Mouse (Mus musculus) lung, adult 18-20 months (tissue): ENCODE results near the gene Trp53i11.

ENCODE experiments used
- DNase-seq, 2 experiments: peaks; one replicate each; pipeline ENCODE4 v3.0.0; 2022; ENCODE audit warnings: mixed read lengths in 2 of 2

Gene Trp53i11

DNA sequence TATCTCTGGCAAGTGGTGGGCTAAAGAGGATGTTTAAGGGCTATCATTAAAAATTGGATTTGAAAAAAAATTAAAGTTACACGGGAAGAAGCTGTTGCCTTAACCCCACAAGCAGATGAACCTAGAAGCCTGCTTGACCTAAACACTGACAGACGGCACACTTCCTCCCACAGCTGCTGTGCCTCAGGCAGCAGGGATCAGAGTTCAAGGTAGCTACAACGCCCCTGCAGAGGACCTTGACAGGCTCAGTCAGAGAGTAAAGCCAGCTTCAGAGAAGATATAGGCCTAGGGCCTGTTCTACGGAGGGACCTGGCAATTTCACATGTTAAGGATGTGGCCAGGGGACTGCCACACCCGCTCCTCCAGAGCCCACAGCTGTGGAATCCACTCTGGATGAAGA lies 14.9 kb upstream of the Trp53i11 start:
- no peak for DNase-seq

DNA sequence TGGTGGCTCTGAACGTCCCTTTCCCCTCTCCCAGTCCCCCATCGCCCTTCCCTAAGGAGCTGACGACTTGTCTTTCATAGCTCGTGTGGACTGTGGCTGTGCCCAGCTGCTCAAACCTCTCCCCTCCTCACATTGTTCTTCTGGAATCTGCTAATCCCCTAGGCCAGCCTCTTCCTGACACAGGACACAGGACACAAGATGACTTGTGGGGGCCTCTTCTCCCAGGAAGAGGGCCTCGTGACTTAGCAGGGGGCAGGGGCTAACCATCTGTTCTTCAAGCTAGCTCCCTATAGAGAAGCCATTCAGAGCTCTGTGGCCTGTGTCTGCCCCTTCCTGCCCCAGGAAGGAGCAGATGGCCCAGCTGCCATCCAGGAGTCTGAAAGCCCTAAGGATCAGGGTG lies 13.2 kb upstream of the Trp53i11 start:
- DNase-seq = no peak

DNA sequence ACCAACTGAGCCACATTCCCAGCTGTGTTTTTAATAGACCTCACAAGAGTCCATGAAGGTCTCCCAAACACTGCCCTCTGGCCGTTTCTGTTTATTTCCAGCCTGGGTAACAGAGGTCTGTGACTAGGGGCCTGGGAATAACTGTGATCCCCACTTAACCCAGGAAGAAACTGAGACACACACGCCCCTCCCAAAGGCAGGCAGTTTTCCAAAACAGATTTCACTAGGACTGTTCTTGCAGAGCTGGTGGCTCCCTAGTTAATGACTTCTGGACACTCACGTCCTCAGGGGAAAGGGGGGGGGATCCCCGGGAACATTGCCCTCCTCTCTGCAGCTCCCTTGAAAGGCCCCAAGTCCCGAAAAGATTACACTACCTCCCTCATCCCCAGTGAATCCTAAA lies 12.1 kb upstream of the Trp53i11 start:
- DNase-seq = no peak

DNA sequence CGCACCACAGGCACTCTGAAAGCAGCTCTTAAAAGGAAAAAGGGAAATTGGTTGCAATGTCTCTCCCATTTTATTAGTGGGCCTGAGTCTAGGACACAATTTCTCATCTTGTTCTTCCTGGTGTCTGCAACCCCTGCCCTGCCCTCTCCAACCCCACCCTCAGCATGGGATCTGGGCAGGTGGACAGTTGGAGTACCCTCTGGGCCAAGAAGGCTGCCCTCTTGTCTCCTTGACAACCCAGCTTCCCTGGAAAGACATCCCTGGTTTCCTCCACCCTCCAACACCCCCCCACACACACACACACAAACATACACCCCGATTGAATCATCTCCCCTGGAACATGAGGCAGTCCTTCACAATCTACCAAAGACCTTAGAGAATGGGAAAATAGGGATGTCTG lies 11.6 kb upstream of the Trp53i11 start:
- DNase-seq = no peak

DNA sequence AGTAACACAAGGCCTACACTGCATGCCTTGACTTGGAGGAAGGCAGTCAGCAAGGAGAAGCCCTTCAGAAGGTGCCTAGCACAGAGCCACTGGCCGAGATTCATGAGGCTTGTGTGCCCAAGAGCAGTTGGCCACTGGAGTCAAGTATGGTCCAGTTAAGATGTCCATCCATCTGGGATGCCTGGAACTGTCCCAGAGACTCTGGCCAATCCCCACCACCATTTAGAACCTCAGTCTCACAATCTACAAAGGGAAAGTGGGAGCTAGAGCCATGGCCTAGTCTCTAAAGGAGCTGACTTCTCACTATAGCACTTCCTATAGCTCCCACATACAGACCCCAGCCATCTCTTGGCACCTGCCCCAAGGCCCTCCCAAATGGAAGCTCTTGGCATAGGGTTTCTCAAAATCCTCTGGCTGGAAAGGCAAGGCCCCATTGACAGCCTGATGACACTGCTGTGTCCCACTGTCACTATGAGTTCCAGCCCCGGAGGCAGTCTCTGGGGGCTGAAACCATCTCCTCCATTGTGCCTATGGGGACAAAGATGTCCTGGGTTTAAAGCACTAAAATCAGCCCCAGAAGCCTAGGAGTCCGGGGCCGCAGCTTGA lies 11.1 kb upstream of the Trp53i11 start:
- DNase-seq = no peak

DNA sequence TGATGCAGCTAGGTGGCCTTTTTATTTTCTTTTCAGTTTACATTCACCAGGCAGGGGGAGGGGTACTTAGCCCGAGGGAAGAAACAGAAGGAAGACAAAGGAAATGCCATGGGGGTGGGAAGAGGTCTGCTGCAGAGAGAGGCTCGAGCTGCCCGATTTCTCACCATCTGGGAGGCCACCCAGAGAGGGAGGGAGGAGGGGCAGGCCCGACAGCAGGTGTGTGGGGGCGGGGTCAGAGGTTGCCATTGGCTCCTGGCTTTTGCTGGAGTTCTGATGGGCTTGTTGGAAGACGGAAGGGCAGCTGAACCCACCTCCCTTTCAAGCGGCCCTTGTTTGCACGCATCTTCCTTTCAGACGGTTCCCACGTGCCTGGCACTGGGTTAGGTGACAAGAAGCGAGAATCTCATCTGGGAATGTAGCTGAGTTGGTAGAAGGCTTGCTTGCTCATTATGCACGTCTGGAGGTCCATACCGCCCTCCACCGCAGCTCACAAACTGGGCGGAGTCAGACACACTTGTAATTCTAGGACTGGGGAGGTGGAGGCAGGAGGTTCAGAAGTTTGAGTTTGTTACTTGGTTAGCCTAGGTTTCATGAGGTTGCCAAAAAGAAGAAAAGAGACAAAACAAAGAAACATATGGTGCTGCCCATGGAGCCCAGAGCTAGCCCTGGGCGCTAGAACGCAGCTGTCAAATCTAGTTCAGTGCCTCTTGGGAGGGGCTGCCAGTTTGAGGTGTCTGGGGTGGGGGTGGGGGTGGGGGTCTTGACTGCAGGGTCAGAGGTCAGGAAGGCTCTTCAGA lies 10.3 kb upstream of the Trp53i11 start:
- peak; percentile 48 to 49 for DNase-seq

DNA sequence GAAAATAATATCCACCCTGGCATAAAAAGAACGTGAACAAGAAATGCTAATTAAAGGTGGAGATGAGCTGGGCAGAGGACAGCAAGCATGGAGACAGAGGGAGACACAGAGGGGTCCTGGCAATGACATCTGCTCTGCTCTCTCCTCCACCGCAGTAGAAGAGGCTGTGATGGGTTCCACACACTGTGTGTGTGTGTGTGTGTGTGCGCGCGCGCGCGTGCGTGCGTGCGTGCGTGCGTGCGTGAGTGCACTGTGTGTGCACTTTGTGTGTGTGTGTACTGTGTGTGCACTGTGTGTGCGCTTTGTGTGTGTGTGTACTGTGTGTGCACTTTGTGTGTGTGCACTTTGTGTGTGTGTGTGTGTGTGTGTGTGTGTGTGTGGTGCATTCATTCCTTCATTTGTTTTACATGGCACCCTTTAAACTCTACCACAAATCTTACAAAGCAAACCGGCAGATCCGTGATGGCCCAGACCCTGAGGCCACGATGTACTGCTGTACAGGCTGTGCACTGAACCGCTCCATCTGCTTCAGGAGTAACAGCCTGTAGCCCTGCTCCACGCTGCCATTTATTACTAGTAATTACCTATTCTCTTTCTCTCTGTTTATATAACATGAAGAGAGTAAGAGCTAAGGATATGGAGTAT lies 9.6 kb upstream of the Trp53i11 start:
- DNase-seq = no peak

DNA sequence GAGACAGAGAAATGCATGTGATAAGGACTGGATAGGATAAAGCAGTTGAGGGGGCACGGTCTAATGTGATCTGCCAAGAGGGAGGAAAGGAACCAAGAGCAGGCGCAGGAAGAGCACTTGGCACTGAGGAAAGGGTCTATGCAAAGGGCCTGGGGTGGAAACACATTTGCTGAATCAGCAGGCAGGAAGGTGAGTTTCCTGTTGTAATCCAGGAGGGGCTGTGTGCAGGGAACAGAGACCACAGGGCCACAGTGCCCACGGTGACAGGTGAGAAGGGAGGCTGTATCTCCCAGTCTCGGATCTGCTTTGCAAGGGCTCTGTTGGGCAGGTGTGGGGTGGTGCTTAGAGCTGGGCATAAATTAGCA lies 9.1 kb upstream of the Trp53i11 start:
- DNase-seq = no peak

DNA sequence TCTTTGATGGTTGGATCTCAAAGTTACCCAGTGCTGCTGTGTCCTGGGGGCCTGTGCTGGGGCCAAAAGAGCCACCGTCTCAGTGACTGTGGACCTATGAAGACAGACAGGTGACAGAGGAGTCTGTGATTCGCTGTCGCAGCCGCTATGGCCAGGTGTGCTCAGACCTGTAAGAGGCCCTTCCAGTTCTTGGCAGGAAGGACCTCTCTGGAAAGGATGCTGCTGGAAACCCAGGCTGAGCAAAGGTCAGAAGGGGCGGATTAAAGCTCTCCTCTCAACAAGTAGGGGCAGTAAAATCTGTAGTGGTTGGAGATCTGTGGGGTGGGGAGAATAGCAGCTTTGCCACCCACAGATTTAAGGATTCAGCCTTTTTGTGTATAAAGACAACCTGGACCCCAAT lies 7.7 kb upstream of the Trp53i11 start:
- DNase-seq = no peak

DNA sequence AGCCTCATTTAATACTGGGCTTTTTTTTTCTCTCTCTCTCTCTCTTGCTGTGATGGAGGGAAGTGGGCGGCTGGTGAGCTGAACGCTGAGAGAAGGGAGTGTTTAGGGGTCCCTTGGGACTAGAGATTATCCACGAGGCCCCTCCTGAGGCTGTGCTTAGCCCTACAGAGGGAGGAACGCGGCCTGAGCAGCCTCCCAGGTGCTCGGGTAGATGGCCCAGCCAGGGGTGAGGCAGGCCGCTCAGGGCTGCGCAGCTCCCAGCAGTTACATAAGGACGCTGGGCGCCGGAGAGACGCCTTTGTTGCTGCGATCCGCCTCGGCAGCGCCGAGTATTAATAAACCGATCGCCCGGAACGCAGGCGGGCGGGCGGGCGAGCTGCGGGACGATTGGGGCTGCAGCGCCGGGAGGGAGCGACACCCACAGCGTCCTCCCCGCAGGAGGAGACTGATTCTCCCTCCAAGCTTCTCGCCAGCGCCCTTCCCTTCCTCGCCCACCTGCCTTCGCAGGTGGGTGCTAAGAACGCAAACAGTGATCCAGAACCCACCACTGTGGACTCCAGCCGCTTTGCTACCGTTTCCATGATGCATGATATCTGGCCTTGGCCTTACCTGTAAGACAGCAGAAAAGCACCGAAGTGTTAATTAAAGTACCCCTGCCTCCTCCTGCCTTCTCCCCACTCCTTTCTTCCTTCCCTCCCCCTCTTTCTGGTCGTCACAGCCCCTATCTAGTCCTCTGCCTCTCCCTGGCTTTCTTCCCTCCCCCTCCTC lies 7.1 kb upstream of the Trp53i11 start:
- peak in 1 of 2 experiments; percentile 44 for DNase-seq

DNA sequence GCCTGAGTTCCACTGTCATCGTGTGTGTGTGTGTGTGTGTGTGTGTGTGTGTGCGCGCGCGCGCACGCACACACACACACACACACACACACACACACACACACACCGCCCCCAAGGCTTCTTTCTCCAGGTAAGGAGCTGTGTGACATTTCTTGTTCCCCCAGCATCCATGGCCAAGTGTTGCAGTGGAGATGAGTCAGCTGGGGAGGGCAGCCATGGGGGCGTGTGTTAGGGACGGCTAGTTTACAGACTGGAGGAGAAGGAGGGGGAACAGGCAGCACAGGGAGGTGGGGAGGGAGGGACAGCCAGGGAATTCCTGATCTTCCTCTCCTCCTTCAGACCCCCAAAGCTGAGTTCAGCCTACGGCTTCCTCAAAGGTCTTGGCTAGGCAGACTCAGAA lies 4.5 kb upstream of the Trp53i11 start:
- no peak for DNase-seq

DNA sequence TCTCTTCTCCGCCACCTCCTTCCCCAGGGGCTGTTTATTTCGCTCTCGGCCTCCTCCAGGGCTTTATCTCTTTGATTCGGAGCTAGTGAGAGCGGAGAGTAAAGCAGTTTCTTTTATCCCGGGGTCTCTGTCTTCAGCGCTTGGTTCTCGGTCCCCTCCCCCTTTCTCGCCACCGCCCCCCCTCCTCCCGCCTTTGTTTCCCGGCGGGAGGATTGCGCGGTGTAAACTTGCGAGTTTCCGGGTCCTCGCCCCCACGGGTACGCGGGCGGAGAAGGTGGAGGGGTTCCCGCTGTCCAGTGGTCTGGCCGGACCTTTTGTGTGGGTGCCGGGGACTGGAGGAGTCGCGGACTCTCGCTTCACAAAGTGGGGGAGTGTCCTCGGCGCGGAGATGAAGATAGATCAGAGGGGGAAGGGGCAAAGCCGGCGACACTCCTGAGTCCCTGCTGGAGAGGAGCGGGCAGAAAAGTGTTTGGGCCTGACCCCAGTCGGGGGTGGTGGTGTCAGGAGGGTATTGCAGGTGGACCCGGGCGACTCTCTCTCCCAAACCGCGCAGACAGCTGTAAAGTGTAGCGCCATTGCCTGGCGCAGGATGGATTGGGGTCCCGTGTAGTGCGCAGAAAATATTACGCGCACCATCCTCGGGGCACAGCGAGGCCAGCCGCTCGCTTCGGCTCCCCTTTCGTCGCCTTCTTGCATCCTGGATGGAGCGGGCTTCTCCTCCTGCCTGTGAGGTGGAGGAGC lies 842 bp downstream of the Trp53i11 start:
- peak in 1 of 2 experiments; percentile 39 for DNase-seq

DNA sequence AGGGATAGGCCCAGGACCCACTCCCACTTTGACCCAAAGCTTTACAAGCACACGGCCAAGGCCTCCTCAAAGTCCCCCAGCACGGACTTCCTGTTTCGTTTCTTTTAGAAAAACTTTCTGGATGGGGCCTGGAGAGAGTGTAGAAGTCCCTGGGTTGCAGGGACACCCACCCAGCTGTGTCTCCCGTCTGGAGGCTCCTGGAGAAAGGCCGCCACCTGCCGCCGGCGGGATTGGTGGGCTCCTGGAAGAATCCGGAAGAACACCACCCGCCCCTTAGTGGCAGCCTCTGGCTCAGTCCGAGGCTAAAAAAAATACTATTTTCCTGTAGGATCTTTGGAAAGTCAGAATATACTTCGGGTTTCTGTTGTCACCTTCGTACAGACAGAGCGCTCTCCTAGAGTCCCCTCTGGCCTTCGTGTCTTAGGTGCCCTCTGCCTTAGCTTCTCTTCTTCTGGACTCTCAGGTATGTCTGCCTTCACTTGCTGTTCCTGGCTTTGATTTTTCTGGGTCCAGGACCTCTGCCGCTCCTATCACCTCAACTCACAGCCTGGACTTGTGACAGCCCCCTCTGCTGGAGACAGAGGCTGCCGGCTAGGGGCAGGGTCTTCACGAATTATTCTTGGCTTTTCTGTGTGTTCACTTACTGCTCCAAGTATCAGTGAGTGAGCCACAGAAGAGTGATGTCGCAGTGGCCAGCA lies 1.6 kb downstream of the Trp53i11 start:
- DNase-seq = peak; percentile 54 to 60

DNA sequence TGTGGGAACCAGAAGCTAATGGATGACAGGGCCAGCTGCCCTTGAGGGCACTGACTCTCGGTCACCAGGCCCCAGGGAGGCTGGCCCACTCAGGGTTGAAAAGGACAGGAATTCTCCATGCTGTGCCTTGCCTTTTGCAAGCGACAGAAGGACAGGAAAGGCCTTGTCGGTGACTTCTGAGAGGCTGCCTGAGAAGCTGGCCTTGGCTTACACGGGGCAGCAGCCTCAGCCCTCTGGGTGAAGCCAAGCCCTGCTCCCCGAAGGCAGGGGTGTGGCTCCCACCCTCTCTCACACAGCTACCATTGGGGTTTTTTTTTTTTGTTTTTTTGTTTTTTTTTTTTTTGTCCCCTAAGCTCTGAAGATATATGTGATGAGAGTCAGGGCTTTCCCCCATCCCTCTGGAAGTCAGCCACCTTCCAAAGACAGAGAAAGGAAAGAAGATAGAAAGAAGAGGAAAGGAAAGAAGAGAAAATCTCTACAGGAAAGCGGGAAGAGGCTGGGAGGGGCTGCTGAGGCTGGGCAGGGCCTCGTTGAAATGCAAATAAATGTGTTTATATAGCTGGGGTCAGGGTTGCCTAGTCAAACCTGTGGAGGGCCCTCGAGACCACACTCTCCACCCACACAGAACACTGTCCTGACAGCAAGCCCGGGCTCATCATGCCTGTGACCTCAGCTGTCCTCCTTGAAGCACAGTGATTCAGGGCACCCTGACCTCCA lies 3.6 kb downstream of the Trp53i11 start:
- peak in 1 of 2 experiments; percentile 38 for DNase-seq

DNA sequence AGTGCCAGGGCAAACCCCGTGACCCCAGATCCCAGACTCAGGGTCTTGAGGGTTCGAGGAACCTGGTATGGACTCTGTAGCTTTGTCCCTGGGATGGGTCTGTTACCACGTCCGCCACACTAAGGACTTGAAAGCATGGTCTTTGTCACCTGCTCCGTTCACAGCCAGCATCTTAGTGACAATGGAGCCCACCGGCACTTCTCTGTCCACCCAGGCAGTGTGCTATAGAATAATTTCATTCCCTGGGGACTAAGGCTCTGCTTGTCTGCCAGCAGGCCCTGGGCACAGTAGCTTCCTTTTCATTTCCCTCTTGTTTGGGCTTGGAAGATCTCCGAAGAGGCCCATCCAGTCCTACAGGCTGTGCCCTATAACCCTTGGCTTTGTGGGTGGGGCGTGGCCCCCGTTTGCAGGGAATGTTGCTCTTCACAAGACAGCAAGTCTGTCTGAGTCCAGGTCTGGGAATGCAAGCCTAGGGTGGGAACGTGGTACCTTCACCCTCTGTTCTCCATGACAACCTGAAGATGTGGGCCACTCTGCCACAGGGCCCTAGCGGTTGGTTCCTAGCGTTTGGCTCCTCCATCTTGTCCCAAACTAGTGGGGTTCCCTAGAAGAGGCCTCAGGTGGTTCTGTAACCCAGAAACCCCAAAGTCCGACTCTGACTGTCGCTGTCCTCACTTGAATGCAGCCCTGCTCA lies 4.3 kb downstream of the Trp53i11 start:
- DNase-seq = no peak

DNA sequence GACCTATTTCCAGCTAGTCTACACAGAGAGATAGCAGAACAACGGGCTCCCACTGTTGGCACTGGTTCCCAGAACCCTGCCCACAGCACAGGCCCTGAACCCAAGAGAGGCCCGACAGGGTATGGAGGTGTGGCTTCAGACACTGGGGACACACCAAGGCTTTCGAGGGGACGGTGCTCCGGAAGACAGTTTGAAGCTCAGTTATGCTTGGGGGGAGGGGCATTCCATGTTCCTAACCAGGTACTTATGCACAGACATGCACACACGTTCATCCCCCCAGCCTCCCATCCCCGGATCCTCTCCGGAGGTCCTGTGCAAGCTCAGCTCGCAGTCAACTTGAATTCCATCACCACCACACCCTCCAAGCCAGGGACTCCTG lies 4.8 kb downstream of the Trp53i11 start:
- no peak for DNase-seq

DNA sequence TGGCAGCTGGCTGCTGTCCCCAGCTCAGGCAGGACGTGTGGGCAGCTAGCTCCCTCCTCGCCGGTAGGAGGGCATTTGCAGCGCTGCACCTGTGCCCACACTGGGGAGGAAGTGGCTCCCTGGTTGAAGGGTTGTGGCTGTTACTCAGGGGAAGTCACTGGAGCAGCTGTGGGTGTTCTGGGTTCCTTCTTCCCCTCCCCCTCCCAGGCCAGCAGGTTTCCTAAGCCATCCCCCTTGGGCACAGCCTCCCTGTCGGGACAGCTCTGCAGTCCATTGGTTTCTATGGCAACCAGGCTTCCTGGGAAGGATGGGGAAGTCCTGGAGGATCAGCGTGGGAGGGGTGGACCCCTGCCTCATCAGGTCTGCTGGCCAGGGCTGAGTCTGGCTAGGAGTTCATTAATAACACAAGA lies 5.3 kb downstream of the Trp53i11 start:
- peak; percentile 55 to 66 for DNase-seq

DNA sequence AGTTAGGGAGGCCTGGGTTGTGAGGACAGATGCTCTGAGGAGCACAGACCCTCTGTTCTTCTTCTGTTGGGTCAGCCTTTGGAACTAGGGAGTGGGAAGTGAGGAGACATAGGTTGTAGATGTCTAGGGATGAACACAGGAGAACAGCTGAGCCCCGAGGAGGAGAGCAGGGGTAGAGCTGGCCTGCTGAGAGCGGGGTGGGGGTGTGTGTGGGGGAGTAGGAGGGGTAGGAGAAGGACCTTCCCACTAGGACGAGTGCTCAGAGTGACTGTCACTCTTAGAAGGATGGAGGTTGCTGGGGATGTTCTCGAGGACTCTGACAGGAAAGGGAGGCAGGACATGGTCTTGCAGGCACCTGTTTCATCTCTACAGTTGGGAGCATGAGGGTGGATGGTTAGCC lies 6.5 kb downstream of the Trp53i11 start:
- no peak for DNase-seq

DNA sequence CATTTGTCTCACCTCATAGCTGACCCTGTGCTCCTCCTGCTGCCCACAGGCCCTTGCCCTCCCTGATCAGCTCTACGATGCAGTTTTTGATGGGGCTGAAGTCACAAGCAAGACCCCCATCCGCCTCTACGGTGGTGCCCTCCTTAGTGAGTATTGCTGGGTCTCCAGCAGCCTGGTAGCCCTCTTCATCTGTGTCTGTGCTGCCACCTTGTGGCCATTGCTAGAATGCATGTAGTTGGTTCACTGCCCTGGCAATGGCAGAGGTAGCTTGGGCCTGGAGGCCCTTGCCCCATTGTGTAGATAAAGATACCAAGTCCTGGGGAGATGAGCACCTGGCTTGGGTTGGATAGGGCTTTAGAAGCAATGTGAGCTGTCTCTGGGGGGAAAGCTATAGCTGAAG lies 11.5 kb downstream of the Trp53i11 start:
- peak; percentile 87 to 91 for DNase-seq

DNA sequence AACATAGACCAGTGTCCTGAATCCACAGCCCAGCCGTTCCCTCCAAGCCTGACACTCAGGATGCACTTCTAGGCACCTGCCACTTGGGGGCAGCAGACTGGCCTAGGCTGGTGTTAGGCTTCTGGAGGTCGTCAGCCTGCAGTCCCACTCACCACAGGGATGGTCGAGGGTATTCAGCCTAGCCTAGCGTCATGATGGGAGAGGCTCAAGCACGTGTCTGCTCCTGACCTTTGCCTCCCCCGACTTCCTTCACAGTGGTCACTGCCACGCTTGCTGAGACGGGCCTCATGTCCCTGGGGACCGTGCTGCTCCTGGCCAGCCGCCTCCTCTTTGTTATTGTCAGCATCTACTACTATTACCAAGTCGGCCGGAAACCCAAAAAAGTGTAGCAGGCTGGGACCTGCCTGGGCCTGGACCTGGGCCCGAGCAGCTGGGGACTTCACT lies 12.2 kb downstream of the Trp53i11 start:
- peak; percentile 48 to 58 for DNase-seq
